Mouse (Mus musculus): Measurements from ENCODE around the gene Ptpro.

Gene Ptpro

GRCm38 (mm10) chr6:137498781-137499180 is 246.7 kb downstream of the Ptpro start:
- WGBS, result 72% methylated on average over 6 of the region's 6 CpGs

- 95% methylated on average over 7 of the region's 7 CpGs for WGBS
These were observed 250.9 kb downstream of the Ptpro start for GRCm38 (mm10) chr6:137503009-137503408.

GRCm38 (mm10) chr6:137503462-137503861 is 251.3 kb downstream of the Ptpro start:
- 90% methylated on average over 8 of the region's 8 CpGs for WGBS

GRCm38 (mm10) chr6:137504052-137504451 is 251.9 kb downstream of the Ptpro start:
- WGBS, result 66% methylated on average over 1 of the region's 1 CpGs

- WGBS, result 92% methylated on average over 3 of the region's 3 CpGs
These were observed 253.6 kb downstream of the Ptpro start for GRCm38 (mm10) chr6:137505555-137506227.

- 96% methylated on average over 7 of the region's 7 CpGs for WGBS
These were observed 254.4 kb downstream of the Ptpro start for GRCm38 (mm10) chr6:137506563-137506962.

GRCm38 (mm10) chr6:137508936-137509335 is 256.8 kb downstream of the Ptpro start:
- WGBS, result 97% methylated on average over 19 of the region's 19 CpGs

- 92% methylated on average over 14 of the region's 14 CpGs for WGBS
These were observed 257.4 kb downstream of the Ptpro start for GRCm38 (mm10) chr6:137509341-137510045.

GRCm38 (mm10) chr6:137512753-137513152 is 260.6 kb downstream of the Ptpro start:
- 81% methylated on average over 5 of the region's 5 CpGs for WGBS
